Mouse (Mus musculus) olfactory bulb, adult 2 months (tissue): Measurements from ENCODE around the gene Dppa3.

Experiments
- CTCF ChIP-seq: fragments of 200-500 bp; IDR thresholded peaks from 2 replicates; pipeline ENCODE4 v1.5.1; 2012; ENCODE audit warnings: low read depth, mild to moderate bottlenecking, low read length, moderate library complexity; ENCODE audit not compliant: insufficient read depth
- POLR2A ChIP-seq: fragments of 200-500 bp; IDR thresholded peaks from 2 replicates; pipeline ENCODE4 v1.6.1; 2012; ENCODE audit warnings: mild to moderate bottlenecking, low read depth, low read length, moderate library complexity; ENCODE audit not compliant: insufficient read depth

GRCm38 (mm10) chr6:122602242-122602991 lies 23.8 kb upstream of the Dppa3 start, which contains the start of gene Apobec1:
- TF ChIP-seq CTCF, result no peak
- no peak for TF ChIP-seq POLR2A
